1 mouse cellular context compared by ENCODE assay signal in the genomic region with DNA sequence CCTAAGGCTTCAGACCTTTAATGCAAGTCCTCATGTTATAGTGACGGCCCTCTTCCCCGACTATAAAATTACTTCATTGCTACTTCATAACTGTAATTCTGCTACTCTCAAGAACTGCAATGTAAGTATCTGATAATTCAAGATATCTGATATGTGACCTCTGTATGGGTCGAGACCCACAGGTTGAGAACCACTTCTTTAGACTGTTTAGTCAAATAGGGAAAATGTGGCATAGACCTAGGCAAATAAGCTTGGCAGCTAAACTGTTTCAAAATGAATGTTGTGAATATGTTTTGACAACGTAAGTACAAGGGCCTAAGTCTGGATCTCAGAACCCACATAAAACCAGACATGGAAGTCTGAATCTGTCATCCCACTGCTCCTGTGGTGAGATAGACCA.
TF ChIP-seq lines count a peak whose summit lies in the region.

No protein-coding gene starts in this region.

TF ChIP-seq in CH12.LX, 34 proteins besides CTCF, POLR2A, EP300 and RAD21 (continued from another document):
- no peak for TF ChIP-seq E2F4 (IDR thresholded peaks at IDR 0.05; ENCODE audit: insufficient replicate concordance, low read depth, low read length)
- TF ChIP-seq PAX5 (IDR thresholded peaks at IDR 0.05; ENCODE audit: low read length), result no peak
- no peak for TF ChIP-seq KAT2A (IDR thresholded peaks at IDR 0.05; ENCODE audit: insufficient replicate concordance, low read length)
- peak; percentile 96 for TF ChIP-seq JUND (conservative IDR thresholded peaks at IDR 0.05; ENCODE audit: low read depth, low read length)
- peak; percentile 97 for TF ChIP-seq CHD2 (IDR thresholded peaks at IDR 0.05; ENCODE audit: low read length)
- no peak for TF ChIP-seq ETS1 (conservative IDR thresholded peaks at IDR 0.05; ENCODE audit: low read depth, low read length)
- no peak; the same call in 1 of the 2 replicates for TF ChIP-seq SIN3A (IDR thresholded peaks at IDR 0.05; ENCODE audit: low read length)
- peak; percentile 75 for TF ChIP-seq MEF2A (IDR thresholded peaks at IDR 0.05; ENCODE audit: borderline replicate concordance, low read depth, low read length)
